In genomic region chr2:157006511-157007233, GRCm38 (mm10) we compare ENCODE assay signal across 8 mouse cellular contexts. TPM values are rescaled to one million over a fixed set of nuclear protein-coding genes. Genes with fewer than 3 reads are reported as not detected.
A peak's percentile ranks its signal among the peaks of the same experiment; 100 is the strongest.
DNase-seq lines count a peak whose midpoint lies in the region; ATAC-seq and TF ChIP-seq lines count a peak whose summit lies in the region.

Gene Dsn1, minus strand, starts transcription at chr2:157007154.

- intact Hi-C loops in heart, postnatal 25 days (cut with DNase I) = no loop called here

- peak within 1 kb of the TSS; percentile 79 to 91 for H3K4me3 ChIP-seq in ES-E14 (ENCODE audit: insufficient read depth in 1 of 2, low read depth in 1 of 2, low read length in 2 of 2, poor library complexity in 1 of 2, severe bottlenecking in 1 of 2)
- H3K4me3 ChIP-seq in forebrain, embryonic 15.5 days = peak within 1 kb of the TSS; percentile 79
- H3K4me3 ChIP-seq in neural tube, embryonic 14.5 days (ENCODE audit: low read depth, low read length) = peak within 1 kb of the TSS; percentile 54
- peak within 1 kb of the TSS; percentile 98 for H3K4me3 ChIP-seq in testis, adult 2 months (ENCODE audit: control insufficient read depth, low read depth, low read length)

- H3K4me2 ChIP-seq in forebrain, embryonic 15.5 days (replicated peaks) = peak within 1 kb of the TSS; percentile 98
- H3K4me2 ChIP-seq in neural tube, embryonic 14.5 days (ENCODE audit: low read depth, low read length) = peak within 1 kb of the TSS; percentile 98

- peak; percentile 73 for TF ChIP-seq POLR2A in testis, adult 2 months (IDR thresholded peaks at IDR 0.05; ENCODE audit: control insufficient read depth, low read depth, low read length)

- in situ Hi-C loops in ES-E14 (cut with MboI; ENCODE audit: low sequenced_read_pairs in 2 of 2, unreplicated experiment in 2 of 2) = no loop called here

- no peaks in the 10 kb centered on the region for H3K9me3 ChIP-seq in ES-E14 (ENCODE audit: control insufficient read depth, insufficient read depth, low read depth, low read length)
- no peaks in the 10 kb centered on the region for H3K9me3 ChIP-seq in forebrain, embryonic 15.5 days
- H3K9me3 ChIP-seq in neural tube, embryonic 14.5 days (ENCODE audit: control insufficient read depth, low read length) = no peaks in the 10 kb centered on the region

- peaks cover 6 to 10% of the 10 kb centered on the region in 2 experiments; a peak in 2 of 4 replicates for H3K4me1 ChIP-seq in ES-E14 (ENCODE audit: control insufficient read depth in 2 of 2, insufficient read depth in 2 of 2, low read length in 2 of 2, poor library complexity in 1 of 2)
- H3K4me1 ChIP-seq in forebrain, embryonic 15.5 days = peaks cover 18% of the 10 kb centered on the region
- H3K4me1 ChIP-seq in neural tube, embryonic 14.5 days (ENCODE audit: control insufficient read depth, insufficient read depth, low read length) = peaks cover 7% of the 10 kb centered on the region; the same call in 1 of the 2 replicates
- H3K4me1 ChIP-seq in testis, adult 2 months (ENCODE audit: control insufficient read depth, insufficient read depth, low read length) = peaks cover 9% of the 10 kb centered on the region

- DNase-seq in ES-E14 (ENCODE audit: low read depth, low spot score) = peak; percentile 68
- peak; percentile 86 for DNase-seq in cerebellum, adult 11-12 months
- peak; percentile 74 for DNase-seq in heart, postnatal 25 days (ENCODE audit: low spot score)
- DNase-seq in layer of hippocampus, adult 18-20 months (ENCODE audit: low spot score in 2 of 2) = peak; percentile 80 to 89
- peak; percentile 89 for DNase-seq in lung, adult 18-20 months

- ATAC-seq in forebrain, embryonic 15.5 days (replicated peaks) = peak; percentile 79
- peak; percentile 79 for ATAC-seq in neural tube, embryonic 14.5 days (ENCODE audit: low read depth)

- no peak for TF ChIP-seq CTCF in testis, adult 2 months (IDR thresholded peaks at IDR 0.05; ENCODE audit: control insufficient read depth, insufficient read depth, insufficient replicate concordance, low read depth, low read length)

- under 1% methylated on average over 56 of the region's 56 CpGs for WGBS in forebrain, embryonic 15.5 days
- WGBS in neural tube, embryonic 14.5 days = under 1% methylated on average over 54 of the region's 56 CpGs

- no peaks in the 10 kb centered on the region for H3K27me3 ChIP-seq in forebrain, embryonic 15.5 days
- no peaks in the 10 kb centered on the region for H3K27me3 ChIP-seq in neural tube, embryonic 14.5 days (ENCODE audit: control insufficient read depth, insufficient read depth, low read length)
- H3K27me3 ChIP-seq in testis, adult 2 months (ENCODE audit: control insufficient read depth, insufficient read depth, low read length) = no peaks in the 10 kb centered on the region

- H3K9ac ChIP-seq in ES-E14 (ENCODE audit: insufficient read depth, low read depth, low read length, poor library complexity, severe bottlenecking) = peak within 1 kb of the TSS; percentile 88
- peak within 1 kb of the TSS; percentile 71 for H3K9ac ChIP-seq in forebrain, embryonic 15.5 days (replicated peaks)
- H3K9ac ChIP-seq in neural tube, embryonic 14.5 days (replicated peaks; ENCODE audit: low read depth, low read length) = peak within 1 kb of the TSS; percentile 41

- H3K36me3 ChIP-seq in ES-E14 (ENCODE audit: control insufficient read depth, insufficient read depth, low read length, poor library complexity, severe bottlenecking) = peaks cover 6% of the 10 kb centered on the region; the same call in 1 of the 2 replicates
- H3K36me3 ChIP-seq in forebrain, embryonic 15.5 days = no peaks in the 10 kb centered on the region
- no peaks in the 10 kb centered on the region for H3K36me3 ChIP-seq in neural tube, embryonic 14.5 days (ENCODE audit: control insufficient read depth, insufficient read depth, low read length)
- H3K36me3 ChIP-seq in testis, adult 2 months (ENCODE audit: control insufficient read depth, insufficient read depth, low read length) = peaks cover 2% of the 10 kb centered on the region

- peak within 1 kb of the TSS; percentile 87 for H3K27ac ChIP-seq in ES-E14 (ENCODE audit: insufficient read depth, low read depth, low read length, poor library complexity, severe bottlenecking)
- peak within 1 kb of the TSS; percentile 77 for H3K27ac ChIP-seq in forebrain, embryonic 15.5 days (replicated peaks)
- H3K27ac ChIP-seq in neural tube, embryonic 14.5 days (ENCODE audit: low read depth, low read length) = peak within 1 kb of the TSS; percentile 52
- H3K27ac ChIP-seq in testis, adult 2 months (ENCODE audit: control insufficient read depth, insufficient read depth, low read depth, low read length) = peak within 1 kb of the TSS; percentile 58

TF ChIP-seq in ES-E14, 5 proteins besides CTCF, POLR2A, EP300 and RAD21:
- TF ChIP-seq CHD2 (IDR thresholded peaks at IDR 0.05; ENCODE audit: low read depth, low read length) (no peak), HCFC1 (IDR thresholded peaks at IDR 0.05; ENCODE audit: borderline replicate concordance, insufficient read depth, low read length) (no peak; the same call in 1 of the 2 replicates)

RNA-seq across cellular contexts. Expression of gene Dsn1, which starts in this region (rescaled TPM):
- 25.2 and 27.9 TPM in 2 replicates for total RNA-seq in ES-E14 (2012; rRNA removed)
- 21.7 and 23.1 TPM in 2 replicates for polyA plus RNA-seq in forebrain, embryonic 15.5 days (2015; fragmentation: Nextera tagmentation; extraction: Ambion mirVana)
- 1 to 10 TPM; 1.5 to 2.1 TPM for total RNA-seq in heart, postnatal 25 days (2021)
- 1 to 10 TPM; 2.7 to 4.3 TPM for total RNA-seq in layer of hippocampus, adult 18-20 months (2021)
- polyA plus RNA-seq in neural tube, embryonic 14.5 days (2014; fragmentation: Nextera tagmentation; extraction: Ambion mirVana) = 6.8 and 8.5 TPM in 2 replicates
- polyA plus RNA-seq in testis, adult 2 months (2012; rRNA removed) = 20.9 and 25.9 TPM in 2 replicates

Comparison
In these comparisons a context has a peak if more than half of its experiments do, and no peak if none do; other contexts are left out.
1. Peak in every context shown above with its lines: DNase-seq, ATAC-seq, H3K4me3 ChIP-seq and H3K27ac ChIP-seq.